Mouse (Mus musculus) liver, embryonic 14.5 days (tissue): ENCODE results near the gene Trpt1. TPM values are rescaled to one million over a fixed set of nuclear protein-coding genes. Genes with fewer than 3 reads are reported as not detected.

ENCODE experiments used
- ATAC-seq: fragments of 200-750 bp; cut with Nextera tagmentation; 2 replicates; pipeline ENCODE4 v1.8.0; 2017; ENCODE audit warnings: moderate number of reproducible peaks, mild to moderate bottlenecking, moderate library complexity; ENCODE audit not compliant: insufficient read depth
- DNase-seq, 3 experiments: peaks; one replicate each; pipeline ENCODE4 v3.0.0-alpha.2; 2012 to 2013; ENCODE audit warnings: low read depth in 3 of 3, low spot score in 3 of 3
- H3K27ac ChIP-seq: fragments of 300-500 bp; sonication (generic); 2 replicates; pipeline ENCODE4 v1.5.1; 2014; ENCODE audit warnings: moderate library complexity, mild to moderate bottlenecking, control low read depth, inconsistent platforms
- H3K27me3 ChIP-seq: fragments of 300-500 bp; sonication (generic); 2 replicates; pipeline ENCODE4 v1.6.1; 2014; ENCODE audit warnings: mild to moderate bottlenecking, low read length, moderate library complexity; ENCODE audit not compliant: control insufficient read depth, insufficient read depth
- H3K36me3 ChIP-seq: fragments of 300-500 bp; sonication (generic); replicated peaks from 2 replicates; pipeline ENCODE4 v1.6.1; 2014; ENCODE audit warnings: low read depth; ENCODE audit not compliant: control insufficient read depth, insufficient read depth
- H3K4me1 ChIP-seq, 2 experiments: fragments of 200-500 bp in 1 of 2; fragments of 300-500 bp in 1 of 2; sonication (generic) in 1 of 2; replicated peaks; 2 replicates each; pipeline ENCODE4 v1.6.1; 2012 to 2014; ENCODE audit warnings: antibody characterized with exemption in 1 of 2, inconsistent platforms in 1 of 2, low read length in 1 of 2; ENCODE audit not compliant: control insufficient read depth in 2 of 2, insufficient read depth in 2 of 2
- H3K4me2 ChIP-seq: fragments of 300-500 bp; sonication (generic); 2 replicates; pipeline ENCODE4 v1.6.1; 2014; ENCODE audit warnings: low read depth, mild to moderate bottlenecking, control low read depth, moderate library complexity
- H3K4me3 ChIP-seq, 2 experiments: fragments of 200-500 bp in 1 of 2; fragments of 300-500 bp in 1 of 2; sonication (generic) in 1 of 2; 2 replicates each; pipeline ENCODE4 v1.5.1; 2012 to 2014; ENCODE audit warnings: low read depth in 2 of 2, low read length in 2 of 2, mild to moderate bottlenecking in 2 of 2, control low read depth in 1 of 2, inconsistent platforms in 1 of 2, moderate library complexity in 1 of 2; ENCODE audit not compliant: insufficient read depth in 1 of 2
- H3K9ac ChIP-seq: fragments of 300-500 bp; sonication (generic); replicated peaks from 2 replicates; pipeline ENCODE4 v1.6.1; 2014; ENCODE audit warnings: mild to moderate bottlenecking, control low read depth, moderate library complexity
- H3K9me3 ChIP-seq: fragments of 300-500 bp; sonication (generic); 2 replicates; pipeline ENCODE4 v1.6.1; 2016; ENCODE audit warnings: low read length, mixed read lengths; ENCODE audit not compliant: control insufficient read depth
- CTCF ChIP-seq: IDR thresholded peaks from 2 replicates; pipeline ENCODE4 v1.5.1; 2016; ENCODE audit warnings: antibody characterized with exemption, low read depth, control low read depth
- EP300 ChIP-seq: IDR thresholded peaks from 2 replicates; pipeline ENCODE4 v1.6.1; 2016; ENCODE audit warnings: antibody characterized with exemption, low read depth
- WGBS: fragments of 180-500 bp; shearing (Covaris S2); extraction: QIAGEN DNeasy Blood & Tissue Kit; methylation state at CpG from one replicate; pipeline ENCODE4 v1.1.7; 2014; ENCODE audit not compliant: insufficient replicate concordance; 5-methylcytosine and 5-hydroxymethylcytosine counted together
- polyA plus RNA-seq, 2 experiments: library from polyadenylated mRNA; depleted of rRNA in 1 of 2; stranded (reverse) in 1 of 2; unstranded in 1 of 2; fragments of >200 nt; fragmentation: Nextera tagmentation in 1 of 2; extraction: Ambion mirVana in 1 of 2; gene quantifications; 2 replicates each; pipeline versions ENCODE4 v1.2.1 to v1.2.3; 2012 to 2014

The Trpt1 gene
- polyA plus RNA-seq, 2 experiments = 1.7 to 1.8 TPM

DNA sequence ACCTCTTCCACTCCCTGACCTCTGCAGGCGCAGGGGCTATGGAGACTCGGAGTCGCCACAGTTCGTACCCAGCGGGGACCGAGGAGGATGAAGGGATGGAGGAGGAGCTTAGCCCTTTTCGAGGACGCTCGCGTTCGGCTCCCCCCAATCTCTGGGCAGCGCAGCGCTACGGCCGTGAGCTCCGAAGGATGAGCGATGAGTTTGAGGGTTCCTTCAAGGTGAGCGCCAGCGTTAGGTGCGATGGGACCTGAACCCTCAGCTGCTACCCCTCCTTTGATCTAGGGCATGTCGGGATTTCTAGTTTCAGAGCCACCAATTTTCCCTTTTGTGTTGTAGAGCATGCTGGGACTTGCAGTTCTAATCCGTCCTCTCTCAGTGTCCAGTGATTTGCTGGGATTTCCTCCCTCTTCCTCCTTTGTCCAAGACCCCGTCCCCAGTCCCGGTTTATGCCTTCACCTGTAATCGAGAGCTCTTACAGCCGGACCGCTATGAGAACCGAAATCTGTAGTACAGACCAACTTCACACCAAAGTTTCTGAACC, 45.2 kb upstream of the Trpt1 start:
- ATAC-seq (peak; percentile 13; the same call in 1 of the 2 replicates), DNase-seq (no peak)
- Histone ChIP-seq H3K27ac (peak overlapping the region; percentile 86), H3K9me3 (no peaks in the 10 kb centered on the region), H3K4me3 (peak overlapping the region; percentile 70 to 87), H3K4me1 (peaks cover 13 to 19% of the 10 kb centered on the region in 2 experiments), H3K27me3 (no peaks in the 10 kb centered on the region), H3K9ac (peak overlapping the region; percentile 78), H3K36me3 (no peaks in the 10 kb centered on the region), H3K4me2 (peak overlapping the region; percentile 96)
- TF ChIP-seq EP300 (no peak), CTCF (no peak)
- WGBS = under 1% methylated on average over 28 of the region's 28 CpGs

DNA sequence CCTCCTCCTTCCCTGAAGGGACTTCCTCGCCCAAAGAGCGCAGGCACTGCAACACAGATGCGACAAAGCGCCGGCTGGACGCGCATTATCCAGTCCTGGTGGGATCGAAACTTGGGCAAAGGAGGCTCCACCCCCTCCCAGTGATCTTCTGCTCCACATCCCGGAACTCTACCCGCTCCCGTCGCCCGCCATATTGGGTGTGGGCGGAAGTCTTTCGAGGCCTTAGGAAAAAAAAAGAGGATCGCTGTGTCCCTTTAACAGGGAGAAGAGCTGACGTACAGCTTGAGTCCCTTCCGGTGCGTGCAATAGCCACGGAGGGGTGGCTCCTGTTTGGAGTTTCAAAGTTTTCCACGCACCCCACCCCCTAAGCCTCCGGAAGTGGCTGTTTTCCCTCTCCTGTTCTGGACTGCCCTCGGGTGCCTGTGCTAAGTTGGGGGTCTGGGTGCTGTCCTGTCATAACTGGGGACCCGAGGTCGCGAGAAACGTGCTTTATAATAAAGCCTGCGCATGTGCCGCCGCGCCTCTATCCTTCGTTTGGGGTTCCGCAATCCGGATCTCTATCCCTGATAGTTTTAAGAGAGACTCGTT, 44.5 kb upstream of the Trpt1 start:
- H3K27me3 ChIP-seq = no peaks in the 10 kb centered on the region
- WGBS = under 1% methylated on average over 35 of the region's 35 CpGs
- TF ChIP-seq EP300 = 0 out of 2 replicates have a peak, but pooled peaks have one; percentile 22
- no peak for TF ChIP-seq CTCF
- peak overlapping the region; percentile 96 for H3K4me2 ChIP-seq
- ATAC-seq (peak; percentile 77), DNase-seq (peak; percentile 76 to 81 (median 77))
- peak overlapping the region; percentile 86 for H3K27ac ChIP-seq
- peaks cover 13 to 19% of the 10 kb centered on the region in 2 experiments for H3K4me1 ChIP-seq
- peak overlapping the region; percentile 78 for H3K9ac ChIP-seq
- no peaks in the 10 kb centered on the region for H3K9me3 ChIP-seq
- H3K4me3 ChIP-seq = peak overlapping the region; percentile 70 to 87
- H3K36me3 ChIP-seq = no peaks in the 10 kb centered on the region

DNA sequence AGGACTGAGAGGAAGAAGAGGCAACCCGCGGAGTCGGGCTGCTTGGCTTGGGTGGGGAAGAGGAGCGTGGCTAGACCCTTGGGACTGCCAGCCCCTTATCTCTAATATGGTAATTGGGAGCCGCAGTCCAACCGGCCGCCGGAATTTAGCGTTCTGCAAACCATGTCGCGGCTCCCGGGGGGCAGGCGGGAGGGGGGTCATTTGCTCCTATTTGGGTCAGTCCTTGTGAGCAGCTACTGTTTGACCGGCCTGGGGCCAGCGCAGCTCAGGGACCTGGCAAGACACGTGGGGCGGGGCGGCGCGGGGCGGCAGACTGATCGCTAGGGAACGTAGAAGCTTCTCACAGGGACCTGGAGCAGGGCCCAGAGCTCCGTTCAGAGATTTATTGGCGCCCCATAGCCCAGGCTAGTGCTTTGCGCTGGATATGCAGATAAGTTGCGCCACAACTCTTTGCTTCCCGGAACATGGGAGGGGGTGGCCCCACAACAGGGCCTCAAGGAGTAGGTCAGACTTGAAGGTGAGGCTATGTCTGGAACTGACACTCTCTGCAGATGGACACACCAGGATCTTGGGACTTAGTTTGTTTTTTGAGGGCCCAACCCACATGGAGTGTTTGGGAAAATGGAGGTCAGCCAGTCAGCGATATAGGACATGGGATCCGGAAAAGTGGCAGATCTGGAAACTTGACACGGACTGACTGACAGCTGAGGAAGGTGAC, 43.8 kb upstream of the Trpt1 start:
- Histone ChIP-seq H3K9me3 (no peaks in the 10 kb centered on the region), H3K9ac (peak overlapping the region; percentile 78), H3K4me3 (peak overlapping the region; percentile 70 to 87), H3K4me2 (peak overlapping the region; percentile 96), H3K27ac (peak overlapping the region; percentile 86), H3K4me1 (peaks cover 13 to 19% of the 10 kb centered on the region in 2 experiments), H3K27me3 (no peaks in the 10 kb centered on the region), H3K36me3 (no peaks in the 10 kb centered on the region)
- no peak for DNase-seq
- peak; percentile 36 for ATAC-seq
- TF ChIP-seq EP300 (no peak), CTCF (no peak)
- 2% methylated on average over 31 of the region's 31 CpGs for WGBS

DNA sequence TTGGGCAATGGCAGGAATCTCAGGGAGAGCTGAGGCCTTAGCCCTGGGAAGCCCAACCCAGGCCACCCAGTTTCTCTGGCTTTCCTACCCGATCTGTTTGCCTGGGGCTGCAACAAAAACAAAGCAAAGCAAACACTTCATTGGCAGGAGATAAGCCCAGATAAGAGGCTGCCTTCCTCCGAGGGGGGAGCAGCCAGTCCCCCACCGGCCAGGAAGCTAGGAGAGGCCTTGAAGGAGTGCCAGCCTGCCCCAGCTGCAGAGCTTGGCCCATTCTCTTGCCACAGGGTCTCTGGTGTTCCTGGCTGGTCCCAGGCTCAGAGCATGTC, 43.3 kb upstream of the Trpt1 start:
- no peaks in the 10 kb centered on the region for H3K36me3 ChIP-seq
- peak overlapping the region; percentile 78 for H3K9ac ChIP-seq
- peak overlapping the region; percentile 86; the same call in 1 of the 2 replicates for H3K27ac ChIP-seq
- WGBS = 0% methylated on average over 3 of the region's 3 CpGs
- H3K27me3 ChIP-seq = no peaks in the 10 kb centered on the region
- no peak for DNase-seq
- TF ChIP-seq EP300 (no peak), CTCF (no peak)
- no peaks in the 10 kb centered on the region for H3K9me3 ChIP-seq
- peak overlapping the region; percentile 70 to 87 for H3K4me3 ChIP-seq
- peaks cover 13 to 19% of the 10 kb centered on the region in 2 experiments for H3K4me1 ChIP-seq
- H3K4me2 ChIP-seq = peak overlapping the region; percentile 96
- ATAC-seq = no peak; the same call in 1 of the 2 replicates

DNA sequence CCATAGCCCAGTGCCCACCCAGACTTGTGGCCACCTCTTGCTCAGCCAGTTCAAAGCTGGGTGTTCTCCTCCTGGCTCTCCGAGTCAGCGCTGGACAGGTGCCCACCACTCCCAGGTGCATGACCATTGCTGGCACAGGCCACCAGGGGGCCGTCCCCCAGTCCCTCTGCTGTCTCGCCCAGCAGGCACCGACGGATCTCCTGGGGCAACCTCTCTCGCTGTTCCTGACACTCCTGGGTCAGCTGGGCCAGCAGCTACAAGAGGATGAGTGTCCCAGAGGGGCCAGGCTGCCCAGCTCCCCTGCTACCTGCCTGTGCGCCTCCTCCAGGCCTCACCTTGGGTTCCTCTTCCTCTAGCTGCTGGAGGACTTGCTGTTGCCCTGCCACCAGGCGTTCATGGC, 41.9 kb upstream of the Trpt1 start:
- no peak for DNase-seq
- Histone ChIP-seq H3K27ac (no peak overlapping the region), H3K4me2 (no peak overlapping the region), H3K36me3 (no peaks in the 10 kb centered on the region), H3K27me3 (no peaks in the 10 kb centered on the region), H3K9ac (no peak overlapping the region), H3K4me3 (no peak overlapping the region), H3K9me3 (no peaks in the 10 kb centered on the region), H3K4me1 (peaks cover 13 to 19% of the 10 kb centered on the region in 2 experiments)
- TF ChIP-seq CTCF (peak; percentile 79), EP300 (no peak)
- WGBS = 59% methylated on average over 9 of the region's 9 CpGs
- ATAC-seq = no peak
